Mouse (Mus musculus) forebrain, embryonic 13.5 days (tissue): Measurements from ENCODE around the gene Dab2ip. TPM values are rescaled to one million over a fixed set of nuclear protein-coding genes. Genes with fewer than 3 reads are reported as not detected.

Source experiments
- ATAC-seq: fragments of 200-750 bp; cut with Nextera tagmentation; 2 replicates; pipeline ENCODE4 v1.8.0; 2017
- H3K27ac ChIP-seq: fragments of 300-500 bp; sonication (generic); 2 replicates; pipeline ENCODE4 v1.5.1; 2015; ENCODE audit warnings: inconsistent platforms, mild to moderate bottlenecking, moderate library complexity
- H3K27me3 ChIP-seq: fragments of 300-500 bp; sonication (generic); 2 replicates; pipeline ENCODE4 v1.6.1; 2015; ENCODE audit warnings: mild to moderate bottlenecking, inconsistent platforms
- H3K36me3 ChIP-seq: fragments of 300-500 bp; sonication (generic); 2 replicates; pipeline ENCODE4 v1.6.1; 2015; ENCODE audit warnings: mild to moderate bottlenecking, inconsistent platforms; ENCODE audit not compliant: poor library complexity, severe bottlenecking
- H3K4me1 ChIP-seq: fragments of 300-500 bp; sonication (generic); 2 replicates; pipeline ENCODE4 v1.6.1; 2015; ENCODE audit warnings: inconsistent platforms
- H3K4me2 ChIP-seq: fragments of 300-500 bp; sonication (generic); 2 replicates; pipeline ENCODE4 v1.6.1; 2015; ENCODE audit warnings: inconsistent platforms, mild to moderate bottlenecking, moderate library complexity
- H3K4me3 ChIP-seq: fragments of 300-500 bp; sonication (generic); 2 replicates; pipeline ENCODE4 v1.5.1; 2015; ENCODE audit warnings: mild to moderate bottlenecking, inconsistent platforms
- H3K9ac ChIP-seq: fragments of 300-500 bp; sonication (generic); 2 replicates; pipeline ENCODE4 v1.6.1; 2015; ENCODE audit warnings: mild to moderate bottlenecking, inconsistent platforms
- H3K9me3 ChIP-seq: fragments of 300-500 bp; sonication (generic); replicated peaks from 2 replicates; pipeline ENCODE4 v1.6.1; 2016; ENCODE audit warnings: inconsistent platforms
- WGBS: fragments of 180-500 bp; shearing (Covaris S2); methylation state at CpG from one replicate; pipeline ENCODE4 v1.1.7; 2015; 5-methylcytosine and 5-hydroxymethylcytosine counted together
- polyA plus RNA-seq: library from polyadenylated mRNA; unstranded; fragments of >200 nt; fragmentation: Nextera tagmentation; extraction: Ambion mirVana; gene quantifications from 2 replicates; pipeline ENCODE4 v1.2.1, GENCODE M21; 2015

The Dab2ip gene
- polyA plus RNA-seq, 1 experiment from 2014 or later: 27.4 TPM

DNA sequence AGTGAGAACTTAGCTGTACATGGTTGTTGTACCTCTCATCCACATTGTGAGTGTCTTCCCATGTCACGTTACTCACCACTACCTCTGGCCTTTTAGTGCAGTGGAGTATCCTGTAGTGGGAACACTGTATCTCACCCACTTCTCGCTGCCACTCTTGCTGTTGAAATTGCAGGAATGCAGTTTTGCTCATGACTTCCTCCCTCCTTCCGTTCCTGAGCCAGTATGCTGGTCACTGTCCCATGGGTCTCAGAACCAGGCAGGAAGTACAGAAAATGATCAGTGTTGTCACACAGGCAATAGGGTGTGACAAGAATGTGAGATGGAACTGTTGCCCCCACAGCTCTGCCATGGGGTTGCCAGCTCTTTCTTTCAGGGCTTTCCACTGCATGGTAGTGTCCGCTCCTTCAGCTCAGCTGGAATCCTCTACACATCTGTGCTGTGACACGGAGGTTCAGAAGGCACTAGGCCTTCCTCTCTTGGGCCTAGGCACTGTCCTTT is 160.0 kb downstream of the Dab2ip start:
- no peak overlapping the region; the same call in 1 of the 2 replicates for H3K27ac ChIP-seq
- peaks cover 98% of the 10 kb centered on the region for H3K36me3 ChIP-seq
- no peaks in the 10 kb centered on the region for H3K27me3 ChIP-seq
- no peak overlapping the region for H3K4me3 ChIP-seq
- no peaks in the 10 kb centered on the region for H3K9me3 ChIP-seq
- peaks cover 12% of the 10 kb centered on the region; the same call in 1 of the 2 replicates for H3K4me1 ChIP-seq
- 90% methylated on average over 5 of the region's 5 CpGs for WGBS
- H3K9ac ChIP-seq: 0 out of 2 replicates have a peak overlapping the region, but pooled peaks have one; percentile 9
- no peak for ATAC-seq
- no peak overlapping the region for H3K4me2 ChIP-seq

GRCm38 (mm10) chr2:35718662-35719061 is 160.6 kb downstream of the Dab2ip start:
- ATAC-seq: no peak
- H3K27me3 ChIP-seq: no peaks in the 10 kb centered on the region
- H3K4me1 ChIP-seq: peaks cover 18% of the 10 kb centered on the region
- no peaks in the 10 kb centered on the region for H3K9me3 ChIP-seq
- H3K4me2 ChIP-seq: no peak overlapping the region
- H3K36me3 ChIP-seq: peaks cover 99% of the 10 kb centered on the region
- no peak overlapping the region for H3K4me3 ChIP-seq
- no peak overlapping the region for H3K27ac ChIP-seq
- 0 out of 2 replicates have a peak overlapping the region, but pooled peaks have one; percentile 9 for H3K9ac ChIP-seq
- 96% methylated on average over 9 of the region's 9 CpGs for WGBS

- Histone ChIP-seq H3K9me3 (no peaks in the 10 kb centered on the region), H3K27me3 (no peaks in the 10 kb centered on the region), H3K4me2 (no peak overlapping the region), H3K9ac (no peak overlapping the region), H3K4me1 (peaks cover 15% of the 10 kb centered on the region), H3K4me3 (no peak overlapping the region), H3K27ac (peak overlapping the region; percentile 15; the same call in 1 of the 2 replicates), H3K36me3 (peaks cover 94% of the 10 kb centered on the region)
- 86% methylated on average over 12 of the region's 12 CpGs for WGBS
- no peak for ATAC-seq
These were observed 161.4 kb downstream of the Dab2ip start for GRCm38 (mm10) chr2:35719230-35720005.

GRCm38 (mm10) chr2:35720104-35720503 is 162.0 kb downstream of the Dab2ip start:
- ATAC-seq: no peak

DNA sequence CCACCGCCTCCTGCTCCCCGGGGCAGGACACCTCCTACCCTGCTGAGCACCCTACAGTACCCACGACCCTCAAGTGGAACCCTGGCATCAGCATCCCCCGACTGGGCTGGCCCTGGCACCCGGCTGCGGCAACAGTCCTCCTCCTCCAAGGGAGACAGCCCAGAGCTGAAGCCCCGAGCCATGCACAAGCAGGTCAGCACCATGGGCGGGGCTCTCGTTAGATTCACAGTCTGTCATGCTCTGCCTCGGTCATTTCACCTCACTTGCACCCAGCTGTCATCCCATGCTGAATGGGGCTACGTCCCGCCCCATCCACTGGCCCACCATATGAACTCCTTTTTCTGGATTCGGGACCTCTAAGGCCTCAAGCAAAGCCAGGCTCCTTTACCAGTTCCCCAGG is 162.5 kb downstream of the Dab2ip start:
- Histone ChIP-seq H3K9ac (no peak overlapping the region), H3K4me2 (no peak overlapping the region), H3K9me3 (no peaks in the 10 kb centered on the region), H3K27me3 (no peaks in the 10 kb centered on the region), H3K27ac (no peak overlapping the region), H3K4me3 (no peak overlapping the region), H3K36me3 (peaks cover 93% of the 10 kb centered on the region), H3K4me1 (peaks cover 8% of the 10 kb centered on the region)
- 89% methylated on average over 13 of the region's 13 CpGs for WGBS
- no peak for ATAC-seq

More at GRCm38 (mm10) chr2:35720104-35720503, 162.0 kb downstream of the Dab2ip start:
- Histone ChIP-seq H3K4me2 (no peak overlapping the region), H3K4me1 (peaks cover 8% of the 10 kb centered on the region), H3K27ac (no peak overlapping the region), H3K9me3 (no peaks in the 10 kb centered on the region), H3K9ac (no peak overlapping the region), H3K4me3 (no peak overlapping the region), H3K27me3 (no peaks in the 10 kb centered on the region), H3K36me3 (peaks cover 93% of the 10 kb centered on the region)
- WGBS: 95% methylated on average over 11 of the region's 12 CpGs

DNA sequence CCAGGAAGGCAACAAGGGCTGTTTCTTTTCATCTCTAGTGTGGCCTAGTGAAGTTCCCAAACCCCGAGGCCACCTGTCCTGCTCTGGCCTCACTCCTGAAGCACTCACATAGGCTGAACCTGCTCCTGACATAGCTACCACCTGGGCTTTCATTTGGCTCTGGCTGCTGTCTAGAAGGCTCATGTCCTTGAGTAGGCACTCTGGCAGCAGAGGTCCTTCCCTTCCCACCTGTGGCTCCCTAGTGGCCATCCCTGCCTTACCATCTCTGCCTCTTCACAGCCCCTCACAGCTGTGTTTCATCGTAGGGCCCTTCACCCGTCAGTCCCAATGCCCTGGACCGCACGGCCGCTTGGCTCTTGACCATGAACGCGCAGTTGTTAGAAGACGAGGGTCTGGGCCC is 162.9 kb downstream of the Dab2ip start:
- Histone ChIP-seq H3K4me1 (peaks cover 8% of the 10 kb centered on the region), H3K4me2 (no peak overlapping the region), H3K9me3 (no peaks in the 10 kb centered on the region), H3K27ac (no peak overlapping the region), H3K36me3 (peaks cover 93% of the 10 kb centered on the region), H3K4me3 (no peak overlapping the region), H3K27me3 (no peaks in the 10 kb centered on the region), H3K9ac (no peak overlapping the region)
- 88% methylated on average over 9 of the region's 9 CpGs for WGBS
- no peak for ATAC-seq

DNA sequence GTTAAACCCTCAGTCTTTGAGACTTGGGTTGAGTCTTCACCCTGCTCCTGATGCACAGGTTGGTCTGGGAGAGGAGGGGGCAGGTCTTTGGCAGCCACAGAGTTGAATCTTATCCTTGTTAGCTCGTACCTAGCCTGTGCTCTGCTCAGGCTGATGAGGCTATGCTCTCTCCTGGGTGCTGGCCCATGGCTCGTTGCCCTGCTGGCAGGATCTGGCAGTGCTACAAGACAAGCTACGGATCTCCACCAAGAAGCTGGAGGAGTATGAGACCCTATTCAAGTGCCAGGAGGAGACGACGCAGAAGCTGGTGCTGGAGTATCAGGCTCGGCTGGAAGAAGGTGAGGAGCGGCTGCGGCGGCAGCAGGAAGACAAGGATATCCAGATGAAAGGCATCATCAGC is 164.8 kb downstream of the Dab2ip start:
- Histone ChIP-seq H3K9me3 (no peaks in the 10 kb centered on the region), H3K4me1 (peaks cover 8% of the 10 kb centered on the region), H3K4me2 (no peak overlapping the region), H3K27ac (no peak overlapping the region; the same call in 1 of the 2 replicates), H3K36me3 (peaks cover 93% of the 10 kb centered on the region), H3K4me3 (no peak overlapping the region), H3K27me3 (no peaks in the 10 kb centered on the region), H3K9ac (no peak overlapping the region)
- WGBS: 92% methylated on average over 9 of the region's 9 CpGs
- ATAC-seq: no peak

GRCm38 (mm10) chr2:35723267-35723666 is 165.2 kb downstream of the Dab2ip start:
- H3K4me3 ChIP-seq: no peak overlapping the region
- no peaks in the 10 kb centered on the region for H3K27me3 ChIP-seq
- no peak overlapping the region for H3K4me2 ChIP-seq
- H3K9ac ChIP-seq: no peak overlapping the region
- 98% methylated on average over 6 of the region's 6 CpGs for WGBS
- H3K4me1 ChIP-seq: peaks cover 11% of the 10 kb centered on the region
- no peak for ATAC-seq
- no peaks in the 10 kb centered on the region for H3K9me3 ChIP-seq
- H3K36me3 ChIP-seq: peaks cover 93% of the 10 kb centered on the region
- H3K27ac ChIP-seq: 0 out of 2 replicates have a peak overlapping the region, but pooled peaks have one; percentile 35

DNA sequence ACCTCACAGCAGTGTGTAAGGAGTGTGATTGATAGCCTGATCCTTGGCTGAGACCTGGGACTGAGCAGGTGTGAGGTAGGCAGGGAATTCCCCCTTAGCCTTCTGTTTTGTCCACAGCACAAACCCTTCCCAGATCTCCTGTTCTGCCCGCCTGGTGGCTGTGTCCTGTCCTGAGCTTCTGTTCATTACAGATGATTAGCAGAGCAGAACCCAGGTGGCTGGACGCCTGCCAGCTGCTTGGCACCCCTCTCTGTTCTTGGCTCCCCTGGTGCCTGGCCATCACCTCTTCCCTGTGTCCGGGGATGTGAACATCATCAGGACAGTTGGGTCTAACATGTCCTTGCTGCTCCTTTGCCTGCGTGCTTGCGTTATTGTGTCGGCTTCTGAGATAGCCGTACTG is 165.6 kb downstream of the Dab2ip start:
- Histone ChIP-seq H3K4me3 (no peak overlapping the region), H3K9ac (no peak overlapping the region), H3K27me3 (no peaks in the 10 kb centered on the region), H3K27ac (peak overlapping the region; percentile 35), H3K4me2 (no peak overlapping the region), H3K9me3 (no peaks in the 10 kb centered on the region), H3K4me1 (peaks cover 15% of the 10 kb centered on the region), H3K36me3 (peaks cover 93% of the 10 kb centered on the region)
- no peak for ATAC-seq
- 78% methylated on average over 7 of the region's 7 CpGs for WGBS

GRCm38 (mm10) chr2:35728633-35729032 is 170.6 kb downstream of the Dab2ip start:
- ATAC-seq: peak; percentile 36; the same call in 1 of the 2 replicates
- H3K9me3 ChIP-seq: no peaks in the 10 kb centered on the region
- H3K4me1 ChIP-seq: peaks cover 35% of the 10 kb centered on the region
- H3K9ac ChIP-seq: peak overlapping the region; percentile 40; the same call in 1 of the 2 replicates
- H3K36me3 ChIP-seq: peaks cover 65% of the 10 kb centered on the region
- H3K27me3 ChIP-seq: no peaks in the 10 kb centered on the region
- WGBS: 46% methylated on average over 5 of the region's 5 CpGs
- H3K27ac ChIP-seq: peak overlapping the region; percentile 61
- H3K4me2 ChIP-seq: no peak overlapping the region
- no peak overlapping the region for H3K4me3 ChIP-seq

DNA sequence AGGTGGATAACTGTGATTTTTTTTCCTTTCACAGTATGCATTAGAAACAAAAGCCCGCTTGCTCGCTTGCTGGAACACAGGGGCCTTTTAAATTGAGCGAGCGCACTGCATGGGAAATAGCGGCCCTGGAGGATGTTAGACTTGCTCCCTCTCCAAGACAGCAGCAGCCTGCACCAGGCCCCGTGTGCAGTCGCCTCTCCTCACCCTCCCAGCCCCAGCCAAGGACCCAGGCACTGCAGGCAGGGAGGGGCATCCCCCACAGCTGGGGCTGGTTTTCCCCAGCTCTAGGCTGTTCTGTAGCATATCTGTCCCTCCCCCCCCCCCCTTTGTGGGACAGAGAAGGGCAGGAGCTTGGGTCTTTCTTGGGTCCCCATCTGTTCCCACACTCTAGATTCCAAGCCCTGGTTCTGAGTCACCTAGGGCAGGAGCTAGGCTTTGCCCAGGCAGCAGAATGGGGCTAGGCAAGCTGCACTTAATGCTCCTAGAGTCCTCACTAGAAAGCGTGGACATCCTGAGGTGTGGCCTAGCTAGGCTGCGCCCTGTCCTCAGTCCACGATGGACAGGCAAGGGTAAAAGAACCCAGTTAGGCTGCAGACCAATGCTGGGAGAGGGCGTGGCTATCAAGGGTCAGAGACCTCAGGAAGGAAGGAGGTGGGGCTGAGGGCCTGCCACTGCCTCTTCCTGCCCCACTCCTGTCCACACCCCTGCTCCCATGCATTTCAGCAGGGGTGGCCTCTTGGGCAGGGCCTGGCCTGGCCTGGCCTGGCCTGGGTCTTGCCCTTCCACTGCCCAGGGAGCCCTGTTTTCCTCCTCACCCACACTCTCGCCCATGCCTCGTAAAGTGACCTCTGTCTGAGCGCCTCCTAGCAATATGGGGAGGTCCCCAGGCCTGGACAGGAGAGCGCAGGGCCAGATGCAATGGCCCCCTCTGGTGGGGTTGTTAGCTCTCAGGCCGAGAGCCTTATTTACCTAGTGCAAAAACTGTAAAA is 171.3 kb downstream of the Dab2ip start:
- Histone ChIP-seq H3K9ac (peak overlapping the region; percentile 40; the same call in 1 of the 2 replicates), H3K27me3 (no peaks in the 10 kb centered on the region)

More for the DNA sequence above, 171.3 kb downstream of the Dab2ip start:
- 44% methylated on average over 16 of the region's 16 CpGs for WGBS
- Histone ChIP-seq H3K9me3 (no peaks in the 10 kb centered on the region), H3K4me2 (no peak overlapping the region), H3K27ac (peak overlapping the region; percentile 61), H3K36me3 (peaks cover 62% of the 10 kb centered on the region), H3K4me3 (no peak overlapping the region), H3K4me1 (peaks cover 33% of the 10 kb centered on the region)
- peak; percentile 46 for ATAC-seq
